Mouse (Mus musculus) frontal cortex, postnatal 14 days (tissue): ENCODE measurements around the gene Ptgir.

Experiments
- DNase-seq, 2 experiments: peaks; one replicate each; pipeline ENCODE4 v3.0.0; 2022; ENCODE audit warnings: low spot score in 2 of 2

Ptgir gene

DNA sequence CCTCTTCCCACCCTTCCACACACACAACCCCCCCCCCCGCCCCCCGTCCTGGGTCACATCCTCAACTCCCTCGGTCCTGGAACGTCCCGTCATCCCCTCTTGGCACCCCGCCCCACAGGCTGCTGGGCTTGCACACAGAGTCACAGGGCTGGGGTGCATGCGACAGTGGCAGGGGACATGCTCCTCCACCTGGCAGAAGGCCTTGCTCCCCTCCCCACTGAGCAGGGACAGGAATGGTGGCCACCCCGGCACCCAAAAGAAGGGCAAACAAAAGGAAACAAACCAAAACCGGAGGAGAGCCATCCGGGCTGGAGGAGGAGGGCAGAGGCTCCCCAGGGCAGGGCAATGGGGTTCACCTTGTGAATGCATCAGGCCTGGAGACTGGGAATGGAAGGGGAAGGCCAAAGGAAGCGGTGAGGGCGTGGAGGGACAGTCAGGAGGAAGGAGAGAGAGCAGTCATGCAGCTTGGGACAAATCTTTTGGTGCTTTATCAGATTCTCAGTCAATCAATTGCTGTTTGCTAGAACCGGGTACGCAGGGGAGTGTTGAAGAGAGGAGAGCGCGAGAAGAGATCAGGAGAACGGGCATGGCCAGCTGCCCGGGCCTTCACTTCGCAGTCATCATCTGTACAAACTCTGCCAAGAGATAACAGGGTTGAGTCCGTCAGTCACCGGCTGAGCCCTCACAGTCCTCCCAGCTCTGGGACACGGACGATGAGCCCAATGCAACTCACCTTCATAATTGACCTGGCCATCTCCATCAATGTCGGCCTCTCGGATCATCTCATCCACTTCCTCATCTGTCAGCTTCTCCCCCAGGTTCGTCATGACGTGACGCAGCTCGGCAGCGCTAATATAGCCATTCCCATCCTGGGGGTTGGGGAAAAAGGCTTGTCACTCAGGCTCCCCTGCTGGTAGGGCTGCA is 10.3 kb downstream of the Ptgir start:
- no peak for DNase-seq

DNA sequence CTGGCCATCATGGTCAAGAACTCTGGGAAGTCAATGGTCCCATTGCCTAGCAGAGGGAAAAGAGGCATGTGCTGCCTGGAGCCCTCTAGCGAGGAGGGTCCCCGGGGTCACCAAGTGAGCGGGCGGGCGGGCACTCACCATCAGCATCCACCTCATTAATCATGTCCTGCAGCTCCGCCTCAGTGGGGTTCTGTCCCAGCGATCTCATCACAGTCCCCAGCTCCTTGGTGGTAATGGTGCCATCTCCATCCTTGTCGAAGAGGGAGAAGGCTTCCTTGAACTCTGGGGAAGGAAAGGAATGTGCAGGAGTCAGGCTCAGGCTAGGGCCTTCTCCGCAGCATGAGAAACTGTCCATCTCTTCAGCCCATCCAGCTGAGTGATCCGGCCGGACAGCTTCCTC is 11.2 kb downstream of the Ptgir start:
- no peak for DNase-seq

DNA sequence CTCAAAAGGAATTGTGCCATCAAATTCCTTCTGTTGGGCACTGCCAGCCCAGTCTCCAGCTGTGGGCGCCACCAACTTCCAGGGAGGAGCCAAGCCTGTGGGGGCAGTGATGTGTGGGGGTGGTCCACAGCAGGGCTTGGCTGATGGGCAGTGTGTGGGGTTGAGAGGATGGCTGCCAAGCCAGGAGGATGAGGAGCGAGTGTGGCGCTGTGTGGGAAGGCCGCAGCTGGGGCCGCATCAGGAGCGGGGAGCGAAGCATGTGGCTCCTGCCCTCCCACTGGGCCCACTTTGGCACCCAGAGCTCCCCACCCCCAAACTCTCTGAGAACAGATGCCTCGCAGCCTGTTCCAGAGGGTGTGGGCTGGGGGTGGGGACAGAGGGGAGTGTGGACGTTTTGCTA is 11.7 kb downstream of the Ptgir start:
- no peak for DNase-seq

DNA sequence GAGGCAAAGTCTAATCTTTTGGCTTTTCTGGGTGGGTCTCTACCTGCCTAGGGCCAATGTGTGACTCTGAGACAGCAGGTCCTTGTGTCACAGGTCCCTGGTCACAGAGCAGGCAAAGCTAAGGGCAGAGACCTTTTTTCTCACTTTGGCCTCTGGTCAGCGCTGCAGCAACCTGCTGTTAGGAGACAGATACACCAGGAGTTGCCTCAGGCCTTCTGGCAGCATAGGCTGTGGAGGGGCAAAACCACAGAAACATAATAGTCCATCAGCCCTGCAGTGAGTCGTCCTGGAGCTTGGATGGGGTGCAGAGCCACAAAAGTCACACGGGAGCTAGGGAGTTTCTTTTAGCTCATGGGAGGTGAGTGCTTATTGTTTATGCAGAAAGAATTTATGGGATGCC is 12.4 kb downstream of the Ptgir start:
- DNase-seq: no peak

DNA sequence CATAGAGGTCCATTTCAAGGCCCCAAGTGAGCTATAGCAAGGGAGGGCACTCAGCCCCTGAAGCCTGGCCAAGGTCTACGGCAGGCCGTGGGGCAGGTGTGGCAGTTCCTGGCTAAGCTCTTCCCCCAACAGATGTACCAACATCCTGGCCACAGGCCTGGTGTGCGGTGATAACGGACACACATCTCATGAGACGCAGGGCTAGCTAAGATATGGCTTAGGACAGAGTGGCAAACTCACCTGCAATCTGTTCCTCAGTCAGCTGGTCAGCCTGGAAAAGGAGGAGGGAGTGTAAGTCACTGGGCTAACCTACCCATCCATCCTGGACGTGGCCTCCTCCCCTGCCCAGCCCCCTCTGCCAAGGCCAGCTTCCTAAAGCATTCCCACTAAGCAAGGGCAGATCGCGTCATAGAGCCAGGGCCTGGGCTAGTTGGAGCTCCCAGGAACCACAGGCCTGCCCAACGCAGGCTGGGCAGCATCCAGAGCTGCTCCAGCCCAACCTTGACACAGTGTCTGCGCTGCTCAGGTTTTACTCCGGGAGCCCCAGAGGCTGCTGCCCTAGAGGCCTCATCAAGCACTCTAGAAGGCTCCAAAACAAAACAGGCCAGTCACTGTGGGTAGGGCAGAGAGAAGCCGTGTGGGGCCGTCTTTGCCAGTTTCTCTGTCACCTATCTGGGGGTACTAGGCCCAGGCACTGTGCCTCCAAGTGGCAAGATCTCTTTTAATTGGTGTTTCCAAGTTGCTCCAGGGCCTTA is 13.3 kb downstream of the Ptgir start:
- no peak for DNase-seq

DNA sequence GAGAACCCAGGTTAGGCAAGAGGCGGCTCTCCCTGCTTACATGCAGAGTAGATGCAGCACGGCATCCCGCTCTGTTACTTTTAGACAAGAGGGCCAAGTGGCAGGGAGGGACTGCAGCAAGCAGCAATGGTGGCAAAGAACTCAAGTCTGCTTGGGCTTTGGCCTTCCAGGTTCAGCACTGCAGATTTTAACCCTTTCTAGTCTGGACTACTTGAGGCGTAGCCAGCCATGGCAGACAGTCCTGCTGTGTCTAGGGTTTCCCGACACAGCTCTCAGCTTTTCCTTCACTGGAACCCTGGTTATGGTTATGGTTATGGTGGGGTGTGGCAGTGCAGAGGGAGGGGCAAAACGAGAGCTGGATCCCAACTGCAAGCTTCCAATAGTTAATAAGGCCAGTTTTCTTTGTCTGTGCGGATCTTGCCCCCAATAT is 13.9 kb downstream of the Ptgir start:
- DNase-seq: no peak

DNA sequence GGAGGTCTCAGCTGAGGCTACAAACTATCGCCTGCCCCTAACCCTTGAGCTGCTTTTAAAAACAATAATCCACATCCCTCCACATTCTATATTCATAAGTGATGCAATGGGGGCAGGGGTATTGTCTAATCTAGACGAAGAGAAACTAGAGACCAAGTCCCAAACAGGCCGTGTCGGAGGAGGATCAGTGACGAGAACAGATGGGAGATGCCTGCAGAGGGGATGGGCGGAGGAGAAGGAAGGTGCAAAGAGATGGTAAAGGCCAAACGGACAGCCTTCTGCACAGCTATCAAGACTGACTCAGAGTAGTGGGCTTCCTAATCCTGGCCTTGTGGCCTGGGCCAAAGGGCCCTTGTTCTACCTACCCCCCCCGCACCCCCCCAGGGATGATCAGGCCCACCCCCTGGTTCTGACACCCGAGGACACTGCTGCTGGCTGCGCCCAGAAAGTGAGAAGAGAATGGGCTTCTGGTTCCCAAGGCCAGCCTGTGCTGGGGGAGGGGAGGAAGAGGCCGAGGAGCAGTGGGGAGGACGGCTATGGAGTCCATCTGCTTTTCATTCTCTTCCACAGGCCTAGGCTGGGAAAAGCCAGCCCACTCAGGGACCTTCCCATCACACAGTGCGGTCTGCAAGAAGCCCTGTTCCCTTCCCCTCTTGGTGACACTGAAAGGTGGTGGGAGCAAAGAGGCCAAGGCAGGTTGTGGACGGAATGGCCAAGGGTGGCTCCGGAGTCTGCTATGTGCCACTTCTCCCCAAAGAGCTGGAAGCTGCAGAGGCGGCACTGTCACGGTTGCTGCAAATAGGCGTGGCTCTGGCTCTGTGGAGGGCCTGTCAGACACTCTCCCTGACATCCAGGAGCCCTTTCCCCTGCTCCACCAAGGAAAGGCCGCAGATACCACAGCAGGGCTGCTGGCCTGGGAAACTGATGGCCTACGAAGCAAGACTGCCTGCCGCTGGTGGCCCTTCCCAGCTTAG is 14.8 kb downstream of the Ptgir start:
- no peak for DNase-seq

DNA sequence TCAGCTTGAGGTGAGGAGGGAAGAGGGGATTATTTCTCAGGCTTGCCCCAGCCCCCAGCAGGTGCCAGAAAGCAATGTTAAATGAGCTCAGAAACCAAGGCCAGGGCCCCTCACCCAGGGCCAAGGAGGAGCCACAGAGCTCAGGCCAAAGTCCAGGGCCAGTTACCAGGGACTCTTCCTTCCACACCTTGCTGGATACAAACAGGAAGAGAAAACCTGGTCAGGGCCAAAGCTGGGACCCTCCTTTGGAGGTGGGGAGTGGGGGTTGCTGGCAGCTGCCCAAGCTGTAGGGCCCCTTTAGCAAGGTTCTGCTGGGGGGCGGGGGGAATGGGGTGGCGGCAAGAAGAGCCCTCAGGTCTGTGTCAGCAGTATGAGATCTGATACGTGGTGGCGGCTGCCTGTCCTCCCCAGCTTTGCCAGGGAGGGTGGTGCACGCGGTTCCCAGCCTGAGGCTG is 15.6 kb downstream of the Ptgir start:
- no peak for DNase-seq

DNA sequence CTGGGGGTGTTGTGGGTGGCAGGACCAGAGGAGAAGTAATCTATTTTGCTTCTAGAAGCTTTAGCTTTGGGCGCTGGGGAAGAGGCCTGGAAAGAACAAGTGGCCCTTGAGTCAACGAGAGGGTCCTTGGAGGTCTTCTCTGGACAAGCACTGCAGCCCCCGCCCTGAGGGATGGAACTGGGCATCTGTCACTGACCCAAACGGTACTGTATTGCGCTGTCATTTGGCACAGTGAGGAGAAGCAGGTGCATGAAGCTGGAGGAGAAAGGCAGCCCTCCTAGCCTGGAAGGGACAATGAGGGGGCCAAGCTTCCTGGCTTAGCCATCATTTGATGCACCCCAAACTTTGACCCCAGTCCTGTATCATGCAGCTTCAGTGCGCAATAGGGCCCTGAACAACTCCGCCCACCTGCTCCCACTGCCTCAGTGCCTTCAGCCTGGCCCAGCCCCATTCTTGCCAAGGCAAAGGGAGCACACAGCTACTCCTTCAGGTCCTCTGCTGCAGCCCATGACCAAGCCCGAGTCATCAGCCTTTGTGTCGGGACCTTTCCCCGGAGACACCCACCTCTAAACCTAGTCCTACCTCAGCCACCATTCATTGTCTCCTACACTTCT is 16.2 kb downstream of the Ptgir start:
- DNase-seq: peak in 1 of 2 experiments; percentile 42

DNA sequence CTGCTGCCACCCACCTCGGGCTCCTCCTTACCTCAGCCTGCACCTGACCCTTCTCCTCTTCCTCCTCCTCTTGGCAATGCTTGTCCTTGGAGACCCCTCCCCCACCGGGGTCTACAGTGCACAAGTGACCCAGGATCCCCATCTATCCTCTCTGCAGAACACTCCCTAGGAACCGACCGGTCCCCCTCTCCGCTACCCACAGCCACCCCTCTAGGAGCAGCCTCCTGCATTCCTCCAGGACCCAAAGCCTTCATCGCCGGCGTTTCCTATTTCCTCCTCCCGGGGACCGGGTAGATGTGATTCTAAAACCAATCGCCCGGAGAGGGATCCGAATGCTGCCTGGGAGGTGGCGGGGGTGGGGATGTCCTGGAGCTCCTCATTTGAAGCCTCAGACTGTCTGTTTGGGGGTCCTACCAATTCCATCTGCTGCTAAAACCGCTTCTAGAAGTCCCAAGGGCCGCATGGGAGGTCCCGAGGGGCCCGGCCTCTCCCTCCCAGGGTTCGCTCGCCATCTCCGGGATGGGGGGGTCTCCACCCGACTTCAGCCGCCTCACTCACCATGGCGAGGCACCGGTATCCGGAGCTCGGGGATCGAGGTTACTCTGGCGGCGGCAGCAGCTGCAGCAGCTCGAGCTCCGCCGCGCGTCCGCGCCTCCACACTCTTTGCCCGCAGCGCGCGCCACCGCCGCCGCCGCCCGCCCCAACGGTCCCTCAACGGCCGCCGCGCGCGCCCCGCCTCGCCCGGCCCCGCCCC is 17.2 kb downstream of the Ptgir start:
- peak in 1 of 2 experiments; percentile 52 for DNase-seq

DNA sequence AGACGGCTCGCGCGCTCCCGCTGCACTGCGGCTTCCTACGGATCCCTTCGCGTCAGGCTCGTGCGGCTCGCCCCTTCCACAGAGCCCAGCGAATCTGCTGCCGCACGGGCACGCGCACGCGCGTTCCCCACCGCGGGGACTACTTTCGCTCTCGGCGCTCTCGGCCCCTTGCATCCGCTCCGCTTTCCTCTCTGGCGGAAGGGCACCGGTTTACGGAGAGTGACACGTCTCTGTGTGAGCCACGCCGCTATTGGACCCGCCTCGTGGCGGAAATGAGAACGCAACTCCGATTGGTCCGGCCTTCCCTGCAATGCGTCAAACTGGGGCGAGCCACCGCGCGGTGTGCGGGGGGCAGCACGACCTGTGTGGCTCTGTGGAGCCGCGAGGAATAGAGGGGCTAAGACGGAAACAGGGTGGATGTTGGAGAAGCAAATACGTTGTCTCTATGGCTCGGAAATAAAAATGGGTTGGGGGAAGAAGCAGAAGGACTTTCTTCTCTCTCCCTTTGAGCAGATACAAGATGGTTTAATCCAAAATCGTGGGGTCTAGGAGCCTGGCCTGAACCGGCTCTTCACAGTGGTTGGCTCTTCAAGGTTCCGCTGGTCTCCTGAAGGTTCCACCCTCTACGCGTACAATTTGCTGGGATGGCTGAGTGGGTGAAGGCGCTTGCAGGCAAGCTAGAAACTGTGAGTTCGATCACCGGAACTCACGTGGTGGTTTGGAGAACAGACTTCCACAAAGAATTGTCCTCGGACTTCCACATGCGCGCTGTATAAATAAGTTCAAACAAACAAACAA is 17.9 kb downstream of the Ptgir start, which contains the start of gene Calm3:
Calm3 (minus strand) TSS at position 78 of the 798 bp plus-strand sequence.
- DNase-seq: peak; percentile 99 to 100

DNA sequence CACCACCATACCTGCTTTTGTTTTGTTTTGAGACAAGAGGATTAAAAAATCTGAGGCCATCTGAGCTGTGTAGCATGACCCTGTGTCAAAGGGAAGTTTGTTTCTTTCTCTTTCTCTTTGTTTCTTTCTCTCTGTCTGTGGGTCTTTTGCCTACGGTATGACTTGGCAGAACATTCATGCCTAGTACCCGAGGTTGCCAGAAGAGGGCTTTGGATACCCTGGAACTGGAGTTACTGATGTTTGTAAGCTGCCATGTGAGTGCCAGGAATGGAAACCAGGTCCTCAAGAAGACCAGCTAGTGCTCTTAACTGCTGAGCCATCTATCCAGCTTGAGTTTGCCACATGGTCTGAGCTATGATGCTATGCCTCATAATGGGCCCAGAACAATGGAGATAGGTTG is 22.1 kb downstream of the Ptgir start:
- DNase-seq: no peak

DNA sequence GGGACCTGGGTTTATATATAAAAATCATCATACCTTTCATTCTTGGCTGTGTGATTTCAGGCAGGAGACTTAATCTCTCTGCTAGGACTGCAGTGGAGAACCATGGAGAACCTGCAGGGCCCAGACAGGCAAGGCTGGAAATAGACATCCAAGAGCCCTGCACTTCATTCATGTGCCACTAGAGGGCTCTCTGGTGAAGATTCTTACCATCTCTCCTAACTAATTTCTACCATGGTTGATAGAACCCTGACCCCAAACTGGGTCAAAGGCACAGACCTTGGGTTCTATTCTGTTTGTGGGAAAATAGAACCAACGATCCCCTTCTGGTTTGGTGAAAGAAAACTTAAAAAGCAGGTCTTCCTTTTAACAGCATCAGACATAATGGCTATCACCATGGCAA is 24.6 kb downstream of the Ptgir start:
- peak in 1 of 2 experiments; percentile 78 for DNase-seq

DNA sequence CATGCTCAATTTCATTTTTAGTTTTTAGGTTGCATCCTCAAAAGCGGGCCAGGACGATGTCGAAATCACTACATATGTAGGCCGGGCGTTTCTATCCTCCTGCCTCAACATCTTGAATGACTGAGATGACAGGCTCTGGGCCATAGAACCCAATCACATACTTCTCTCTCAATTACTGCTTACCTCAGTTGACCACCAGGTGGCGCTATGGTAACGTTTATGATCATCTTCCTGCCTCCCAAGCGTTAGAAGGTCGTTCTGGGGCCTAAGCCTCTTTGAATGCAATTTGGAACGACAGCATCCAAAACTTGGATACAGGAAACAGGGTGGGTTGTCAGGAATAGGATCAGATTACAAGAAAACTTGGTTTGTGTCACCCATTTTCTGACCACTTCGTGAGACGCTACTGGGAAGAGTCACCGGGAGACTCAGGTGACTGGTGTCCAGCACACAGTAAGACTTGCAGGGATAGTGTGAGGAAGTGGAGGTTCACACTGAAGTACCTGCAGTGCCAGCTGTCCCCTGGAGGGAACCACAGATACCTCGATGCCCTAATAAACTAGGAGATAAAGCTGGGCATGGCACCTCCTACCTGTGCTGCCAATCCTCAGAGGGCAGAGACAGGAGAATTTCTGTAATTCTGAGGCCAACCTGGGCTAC is 25.8 kb downstream of the Ptgir start:
- peak in 1 of 2 experiments; percentile 90 for DNase-seq

DNA sequence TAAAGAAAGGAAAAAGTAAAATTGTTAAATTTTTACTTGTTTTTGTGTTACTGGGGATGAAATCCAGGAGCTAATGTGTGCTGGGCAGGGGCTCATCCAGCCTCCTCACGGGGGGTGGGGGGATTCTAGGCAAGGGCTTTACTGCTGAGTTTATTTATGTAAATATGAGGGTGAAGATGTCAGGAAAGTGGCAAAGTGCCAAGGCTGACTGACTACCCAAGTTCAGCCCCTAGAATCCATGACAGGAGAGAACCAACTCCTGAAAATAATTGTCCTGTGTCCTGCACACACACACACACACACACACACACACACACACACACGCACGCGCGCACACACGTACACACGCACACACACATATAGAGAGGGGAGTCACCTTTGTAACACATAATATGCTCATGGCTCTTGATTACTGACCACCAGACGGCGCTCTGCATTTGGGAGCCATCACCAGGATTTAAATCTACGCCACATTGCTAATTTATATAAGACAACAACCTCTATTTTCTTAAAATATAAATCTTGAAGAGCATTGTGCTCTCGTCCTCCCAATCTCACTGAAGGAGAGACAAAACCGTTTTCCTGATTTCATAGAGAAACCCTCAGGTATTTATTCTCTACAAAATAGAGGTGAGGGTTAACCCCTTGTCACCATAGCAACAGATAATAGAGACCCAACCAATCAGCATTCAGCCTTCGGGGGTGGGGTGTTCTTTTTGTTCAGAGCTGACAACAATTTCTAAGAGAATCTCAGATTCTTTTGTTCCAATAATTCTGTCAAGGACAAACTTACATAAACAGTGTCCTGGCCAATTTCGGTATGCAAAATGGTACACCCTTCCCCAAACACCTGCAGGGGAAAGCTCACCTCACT is 26.7 kb downstream of the Ptgir start:
- no peak for DNase-seq

DNA sequence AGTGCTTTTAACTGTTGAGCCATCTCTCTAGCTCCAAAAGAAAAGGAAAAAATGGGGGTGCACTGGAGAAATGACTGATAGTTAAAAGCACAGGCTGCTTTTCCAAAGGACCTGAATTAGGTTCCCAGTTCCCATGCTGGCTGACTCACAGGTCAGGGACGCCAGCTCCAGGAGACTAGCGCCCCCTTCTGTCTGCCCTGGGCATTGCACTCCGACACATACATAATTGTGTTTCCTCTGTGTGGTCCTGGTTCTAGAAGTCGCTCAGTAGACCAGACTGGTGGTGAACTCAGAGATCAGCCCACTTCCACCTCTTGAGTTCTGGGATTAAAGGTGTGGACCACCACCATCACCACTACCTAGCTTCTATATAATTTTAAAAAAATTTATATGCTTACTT is 31.0 kb downstream of the Ptgir start:
- DNase-seq: no peak

DNA sequence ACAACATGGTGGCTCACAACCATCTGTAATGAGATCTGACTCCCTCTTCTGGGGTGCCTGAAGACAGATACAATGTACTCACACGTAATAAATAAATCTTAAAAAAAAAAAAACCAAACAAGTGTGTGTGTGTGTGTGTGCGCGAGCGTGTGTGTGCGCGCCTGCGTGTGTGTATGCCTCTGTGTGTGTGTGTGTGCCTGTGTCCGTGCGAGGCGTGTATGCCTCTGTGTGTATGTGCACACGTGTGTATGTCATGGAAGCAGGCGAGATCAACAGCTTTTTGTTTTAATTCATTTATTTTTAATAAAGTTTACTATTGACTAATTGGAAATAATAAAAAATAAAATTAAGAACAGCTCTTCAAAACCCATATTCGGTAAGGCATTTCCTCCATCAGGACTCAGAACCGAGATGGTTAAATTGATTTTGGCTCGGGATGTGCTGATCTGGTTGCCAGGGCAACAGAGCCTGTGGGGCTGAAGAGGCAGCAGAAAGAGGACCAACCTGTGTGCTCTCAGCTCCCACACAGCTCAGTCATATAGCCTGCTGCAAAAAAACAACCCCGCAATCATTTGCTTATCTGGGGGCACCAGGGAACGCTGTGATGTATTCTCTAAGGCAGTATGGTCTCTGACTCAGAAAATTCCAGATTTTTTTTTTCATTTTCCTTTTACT is 32.0 kb downstream of the Ptgir start:
- no peak for DNase-seq
